Mouse (Mus musculus): ENCODE data around the gene Tuba1c. TPM values are rescaled to one million over a fixed set of nuclear protein-coding genes. Genes with fewer than 3 reads are reported as not detected.
A peak's percentile ranks its signal among the peaks of the same experiment; 100 is the strongest.

The Tuba1c gene
- total and polyA plus RNA-seq, 2 experiments from 2014 or later = 97.1 to 309 TPM

DNA sequence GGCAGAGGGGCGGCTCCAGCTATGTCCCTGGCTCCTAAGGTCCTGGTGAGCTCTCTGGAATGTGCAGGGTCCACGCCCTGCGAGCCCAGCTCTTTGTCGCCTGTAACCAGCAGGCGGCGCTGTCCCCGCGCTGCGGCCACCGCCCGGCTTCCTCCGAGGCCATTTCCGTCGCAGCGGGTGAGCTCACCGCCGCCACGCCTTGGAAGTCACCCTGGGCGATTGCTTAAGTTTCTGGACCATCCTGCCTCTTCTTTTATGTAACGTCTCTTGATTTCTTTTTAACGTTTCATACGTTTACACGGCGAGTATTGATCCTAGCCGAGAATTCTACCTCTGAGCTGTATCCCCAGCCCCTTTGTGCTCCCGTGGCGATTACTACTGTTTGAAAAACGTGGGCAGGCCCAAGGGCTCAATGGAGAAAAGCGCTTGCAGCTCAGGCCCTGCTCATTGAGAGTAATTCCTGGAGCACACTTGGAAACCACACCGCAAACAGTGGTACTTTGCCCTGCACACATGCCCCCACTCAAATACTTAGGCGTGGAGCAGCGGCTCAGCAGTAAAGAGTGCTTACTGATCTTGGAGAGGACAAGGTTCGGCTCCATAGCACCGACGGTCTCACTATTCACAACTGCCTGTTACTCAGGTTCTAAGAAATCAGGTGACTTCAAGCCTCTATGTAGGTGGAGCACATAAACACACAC, 36.4 kb upstream of the Tuba1c start:
- H3K9me3 ChIP-seq (replicated peaks; ENCODE audit: control insufficient read depth, low read length) = no peaks in the 10 kb centered on the region
- 5% methylated on average over 35 of the region's 35 CpGs for WGBS
- peak overlapping the region; percentile 99 for H3K27ac ChIP-seq (ENCODE audit: low read depth)
- peak overlapping the region; percentile 54 for H3K9ac ChIP-seq (replicated peaks; ENCODE audit: low read depth, low read length)
- TF ChIP-seq EP300 (IDR thresholded peaks at IDR 0.05; ENCODE audit: low read depth) (peak; percentile 59; the same call in 1 of the 2 replicates), CTCF (IDR thresholded peaks at IDR 0.05; ENCODE audit: low read depth) (peak; percentile 98)
- peaks cover 13% of the 10 kb centered on the region; the same call in 1 of the 2 replicates for H3K4me1 ChIP-seq (ENCODE audit: control insufficient read depth, insufficient read depth)
- no peaks in the 10 kb centered on the region for H3K27me3 ChIP-seq (ENCODE audit: control insufficient read depth, insufficient read depth, low read length)
- DNase-seq (ENCODE audit: low spot score) (peak; percentile 93), ATAC-seq (ENCODE audit: insufficient read depth, low read depth) (peak; percentile 91)
- peak overlapping the region; percentile 71 for H3K4me2 ChIP-seq (ENCODE audit: low read depth, low read length)
- H3K36me3 ChIP-seq (replicated peaks; ENCODE audit: control insufficient read depth, insufficient read depth, low read length) = no peaks in the 10 kb centered on the region
- H3K4me3 ChIP-seq (ENCODE audit: low read depth, low read length) = peak overlapping the region; percentile 39

DNA sequence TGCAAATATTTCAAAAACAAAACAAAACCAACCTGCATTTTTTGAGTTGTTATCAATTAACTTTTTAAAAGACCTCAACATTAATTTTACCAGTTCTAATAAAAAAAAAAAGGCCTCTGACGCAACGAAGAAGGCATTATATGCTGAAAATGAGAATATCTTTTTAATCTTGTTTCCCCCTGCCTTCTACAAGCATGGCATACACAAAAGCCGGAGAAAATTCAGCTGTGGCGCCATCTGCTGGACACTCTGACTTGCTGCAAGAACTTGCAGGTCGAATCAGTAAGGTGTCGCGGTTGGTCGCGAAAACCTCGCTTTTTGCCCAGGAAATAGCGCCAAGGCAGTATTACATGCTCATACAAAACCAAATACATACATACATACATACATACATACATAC, 35.8 kb upstream of the Tuba1c start:
- WGBS = 1% methylated on average over 11 of the region's 11 CpGs
- H3K4me3 ChIP-seq (ENCODE audit: low read depth, low read length) = no peak overlapping the region
- H3K27ac ChIP-seq (ENCODE audit: low read depth) = peak overlapping the region; percentile 99
- DNase-seq (ENCODE audit: low spot score) (peak; percentile 93), ATAC-seq (ENCODE audit: insufficient read depth, low read depth) (peak; percentile 21; the same call in 1 of the 2 replicates)
- no peaks in the 10 kb centered on the region for H3K9me3 ChIP-seq (replicated peaks; ENCODE audit: control insufficient read depth, low read length)
- H3K9ac ChIP-seq (replicated peaks; ENCODE audit: low read depth, low read length) = peak overlapping the region; percentile 54
- H3K4me2 ChIP-seq (ENCODE audit: low read depth, low read length) = peak overlapping the region; percentile 71; the same call in 1 of the 2 replicates
- TF ChIP-seq EP300 (IDR thresholded peaks at IDR 0.05; ENCODE audit: low read depth) (no peak), CTCF (IDR thresholded peaks at IDR 0.05; ENCODE audit: low read depth) (peak; percentile 93)
- H3K36me3 ChIP-seq (replicated peaks; ENCODE audit: control insufficient read depth, insufficient read depth, low read length) = no peaks in the 10 kb centered on the region
- no peaks in the 10 kb centered on the region for H3K27me3 ChIP-seq (ENCODE audit: control insufficient read depth, insufficient read depth, low read length)
- peaks cover 15% of the 10 kb centered on the region for H3K4me1 ChIP-seq (ENCODE audit: control insufficient read depth, insufficient read depth)

DNA sequence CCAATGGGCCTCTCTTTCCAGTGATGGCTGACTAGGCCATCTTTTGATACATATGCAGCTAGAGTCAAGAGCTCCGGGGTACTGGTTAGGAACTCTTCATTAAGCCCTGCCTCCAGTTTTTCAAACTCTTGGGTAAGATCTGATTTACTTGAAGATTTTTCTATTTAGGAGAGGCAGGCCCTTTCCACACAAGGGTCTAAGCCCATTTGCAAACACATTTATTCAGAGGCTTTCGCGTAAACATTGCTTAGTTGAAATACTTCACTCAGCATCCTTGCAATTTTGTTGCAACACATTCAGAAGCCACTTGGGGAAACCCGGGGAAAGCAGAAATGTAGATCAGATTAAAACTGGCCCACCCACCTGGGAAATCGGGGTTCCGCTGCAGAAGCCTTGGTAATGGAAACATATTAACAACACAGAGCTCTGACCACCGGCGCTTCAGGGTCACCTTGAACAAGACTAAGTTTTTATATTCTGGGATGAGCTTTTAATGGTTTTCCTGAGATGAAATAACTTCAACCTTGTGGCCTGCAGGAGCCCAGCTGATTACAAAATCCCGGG, 34.7 kb upstream of the Tuba1c start:
- no peaks in the 10 kb centered on the region for H3K9me3 ChIP-seq (replicated peaks; ENCODE audit: control insufficient read depth, low read length)
- no peak overlapping the region for H3K9ac ChIP-seq (replicated peaks; ENCODE audit: low read depth, low read length)
- peaks cover 20% of the 10 kb centered on the region for H3K4me1 ChIP-seq (ENCODE audit: control insufficient read depth, insufficient read depth)
- H3K36me3 ChIP-seq (replicated peaks; ENCODE audit: control insufficient read depth, insufficient read depth, low read length) = no peaks in the 10 kb centered on the region
- no peak overlapping the region for H3K4me2 ChIP-seq (ENCODE audit: low read depth, low read length)
- H3K27me3 ChIP-seq (ENCODE audit: control insufficient read depth, insufficient read depth, low read length) = no peaks in the 10 kb centered on the region
- WGBS = 77% methylated on average over 9 of the region's 9 CpGs
- H3K4me3 ChIP-seq (ENCODE audit: low read depth, low read length) = no peak overlapping the region
- H3K27ac ChIP-seq (ENCODE audit: low read depth) = no peak overlapping the region
- DNase-seq (ENCODE audit: low spot score) (no peak), ATAC-seq (ENCODE audit: insufficient read depth, low read depth) (no peak)
- no peak for TF ChIP-seq EP300 (IDR thresholded peaks at IDR 0.05; ENCODE audit: low read depth)
- no peak for TF ChIP-seq CTCF (IDR thresholded peaks at IDR 0.05; ENCODE audit: low read depth)

DNA sequence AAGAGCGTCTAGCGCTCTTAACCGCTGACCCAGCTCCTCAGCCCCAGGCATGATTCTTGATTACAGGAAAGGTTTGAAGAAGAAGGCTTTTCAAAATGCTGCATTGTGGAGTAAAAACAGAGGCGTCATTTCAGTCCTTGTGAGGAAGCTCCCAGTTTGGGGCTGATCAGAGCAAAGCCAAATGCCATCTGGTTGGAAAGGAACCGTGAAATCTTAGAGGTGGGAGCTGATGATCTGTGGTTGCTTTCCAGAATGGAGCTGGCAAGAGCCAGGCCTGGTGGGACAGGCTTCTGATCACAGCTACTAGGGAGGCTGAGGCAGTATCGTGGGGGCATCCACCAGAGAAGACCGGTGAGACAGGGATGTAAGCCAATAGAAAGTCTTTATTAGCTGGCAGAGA, 32.9 kb upstream of the Tuba1c start:
- Histone ChIP-seq H3K27me3 (ENCODE audit: control insufficient read depth, insufficient read depth, low read length) (no peaks in the 10 kb centered on the region), H3K4me3 (ENCODE audit: low read depth, low read length) (no peak overlapping the region), H3K9me3 (replicated peaks; ENCODE audit: control insufficient read depth, low read length) (no peaks in the 10 kb centered on the region), H3K27ac (ENCODE audit: low read depth) (no peak overlapping the region), H3K36me3 (replicated peaks; ENCODE audit: control insufficient read depth, insufficient read depth, low read length) (no peaks in the 10 kb centered on the region), H3K4me2 (ENCODE audit: low read depth, low read length) (no peak overlapping the region), H3K9ac (replicated peaks; ENCODE audit: low read depth, low read length) (no peak overlapping the region), H3K4me1 (ENCODE audit: control insufficient read depth, insufficient read depth) (peaks cover 26% of the 10 kb centered on the region)
- 78% methylated on average over 7 of the region's 7 CpGs for whole genome bisulfite sequencing
- ATAC-seq (ENCODE audit: insufficient read depth, low read depth) = no peak
- TF ChIP-seq CTCF (IDR thresholded peaks at IDR 0.05; ENCODE audit: low read depth) (no peak), EP300 (IDR thresholded peaks at IDR 0.05; ENCODE audit: low read depth) (no peak)
- no peak for DNase-seq (ENCODE audit: low spot score)

DNA sequence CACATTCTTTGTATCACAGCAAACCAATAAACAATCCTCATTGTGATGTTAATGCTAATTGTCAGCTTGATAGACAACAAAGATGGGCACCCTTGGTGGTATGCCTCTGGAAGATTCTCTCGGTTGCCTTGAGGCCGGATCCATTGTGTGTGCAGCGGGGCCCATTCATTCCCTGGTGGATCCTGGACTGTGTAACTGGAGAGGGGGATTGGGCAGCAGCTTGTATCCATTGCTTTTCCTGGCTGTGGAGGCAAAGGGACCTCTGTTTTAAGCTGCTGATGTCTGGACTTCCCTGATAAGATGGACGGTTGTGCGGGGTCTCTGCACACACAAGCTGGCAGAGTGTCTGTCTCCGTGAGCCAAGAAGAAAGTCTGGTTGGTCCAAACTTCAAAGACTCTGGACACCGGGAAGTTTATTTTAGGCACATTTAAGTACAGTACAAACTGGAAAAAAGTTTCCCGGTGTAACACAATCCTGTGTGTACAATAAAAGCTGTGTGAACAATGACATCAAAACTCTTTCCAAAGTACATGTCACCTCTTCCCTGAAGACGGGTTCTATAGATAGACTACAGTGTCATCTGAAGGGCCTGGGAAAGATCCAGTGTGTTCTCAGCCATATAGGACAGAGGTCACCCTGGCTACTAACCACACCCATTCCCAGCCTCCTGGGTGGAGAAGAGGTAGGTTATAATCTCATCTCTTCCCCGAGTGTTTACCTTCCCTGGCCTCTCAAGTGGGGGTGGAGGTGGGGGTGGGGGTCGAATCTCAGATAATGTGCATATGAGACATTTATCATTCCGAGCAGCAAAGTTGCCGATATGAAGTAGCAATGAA, 31.5 kb upstream of the Tuba1c start:
- ATAC-seq (ENCODE audit: insufficient read depth, low read depth) (peak; percentile 86), DNase-seq (ENCODE audit: low spot score) (peak; percentile 88)
- Histone ChIP-seq H3K27ac (ENCODE audit: low read depth) (peak overlapping the region; percentile 93), H3K27me3 (ENCODE audit: control insufficient read depth, insufficient read depth, low read length) (no peaks in the 10 kb centered on the region), H3K4me1 (ENCODE audit: control insufficient read depth, insufficient read depth) (peaks cover 26% of the 10 kb centered on the region), H3K9ac (replicated peaks; ENCODE audit: low read depth, low read length) (peak overlapping the region; percentile 25; the same call in 1 of the 2 replicates), H3K4me3 (ENCODE audit: low read depth, low read length) (no peak overlapping the region; the same call in 1 of the 2 replicates), H3K9me3 (replicated peaks; ENCODE audit: control insufficient read depth, low read length) (no peaks in the 10 kb centered on the region), H3K4me2 (ENCODE audit: low read depth, low read length) (peak overlapping the region; percentile 11), H3K36me3 (replicated peaks; ENCODE audit: control insufficient read depth, insufficient read depth, low read length) (no peaks in the 10 kb centered on the region)
- 10% methylated on average over 13 of the region's 13 CpGs for WGBS
- no peak for TF ChIP-seq CTCF (IDR thresholded peaks at IDR 0.05; ENCODE audit: low read depth)
- no peak for TF ChIP-seq EP300 (IDR thresholded peaks at IDR 0.05; ENCODE audit: low read depth)

Data from heart, postnatal 0 days (tissue).